Mouse (Mus musculus): ENCODE results near the gene Slc17a2. TPM values are rescaled to one million over a fixed set of nuclear protein-coding genes. Genes with fewer than 3 reads are reported as not detected.
"Not testable (repeated sequence)": the region's sequence is repeated elsewhere in the genome, so short reads cannot be mapped to it uniquely, and the experiment has no call there.

Slc17a2 gene
- polyA plus RNA-seq, 1 experiment from 2014 or later, result 1.5 TPM

DNA sequence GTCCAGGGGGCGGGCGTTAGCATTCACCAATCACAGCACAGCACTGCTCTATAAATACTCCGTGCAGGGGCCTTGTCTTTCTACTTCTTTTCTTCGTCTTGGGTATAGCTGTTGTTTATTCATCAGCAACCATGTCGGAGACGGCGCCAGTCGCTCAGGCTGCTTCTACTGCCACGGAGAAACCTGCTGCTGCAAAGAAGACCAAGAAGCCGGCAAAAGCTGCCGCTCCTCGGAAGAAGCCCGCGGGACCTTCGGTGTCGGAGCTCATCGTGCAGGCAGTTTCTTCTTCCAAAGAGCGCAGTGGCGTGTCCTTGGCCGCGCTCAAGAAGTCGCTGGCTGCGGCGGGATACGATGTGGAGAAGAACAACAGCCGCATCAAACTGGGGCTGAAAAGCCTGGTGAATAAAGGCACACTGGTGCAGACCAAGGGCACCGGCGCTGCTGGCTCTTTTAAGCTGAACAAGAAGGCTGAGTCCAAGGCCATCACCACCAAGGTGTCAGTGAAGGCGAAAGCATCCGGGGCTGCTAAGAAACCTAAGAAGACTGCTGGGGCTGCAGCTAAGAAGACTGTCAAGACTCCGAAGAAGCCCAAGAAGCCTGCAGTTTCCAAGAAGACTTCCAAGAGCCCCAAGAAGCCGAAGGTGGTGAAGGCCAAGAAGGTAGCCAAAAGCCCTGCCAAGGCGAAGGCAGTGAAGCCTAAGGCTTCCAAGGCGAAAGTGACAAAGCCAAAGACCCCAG is 43.0 kb upstream of the Slc17a2 start, which contains the start of gene Hist1h1a:
Gene Hist1h1a, plus strand, starts transcription at position 81 of the 738 bp plus-strand sequence.
- Histone ChIP-seq H3K4me2 (peak within 1 kb of the TSS; percentile 87), H3K36me3 (replicated peaks) (no peaks in the 10 kb centered on the region), H3K27ac (replicated peaks) (peak within 1 kb of the TSS; percentile 99), H3K9ac (peak within 1 kb of the TSS; percentile 74), H3K9me3 (replicated peaks) (no peaks in the 10 kb centered on the region), H3K27me3 (no peaks in the 10 kb centered on the region), H3K4me3 (replicated peaks) (peak within 1 kb of the TSS; percentile 61), H3K4me1 (replicated peaks) (peaks cover 50% of the 10 kb centered on the region)
- WGBS (ENCODE audit: insufficient replicate concordance), result 2% methylated on average over 34 of the region's 34 CpGs
- ATAC-seq (ENCODE audit: insufficient read depth), result peak; percentile 34

GRCm38 (mm10) chr13:23764324-23765171 is 42.2 kb upstream of the Slc17a2 start:
- peak overlapping the region; percentile 87 for H3K4me2 ChIP-seq
- H3K9me3 ChIP-seq (replicated peaks), result no peaks in the 10 kb centered on the region
- ATAC-seq (ENCODE audit: insufficient read depth), result no peak
- 22% methylated on average over 12 of the region's 12 CpGs for WGBS (ENCODE audit: insufficient replicate concordance)
- no peaks in the 10 kb centered on the region for H3K27me3 ChIP-seq
- peak overlapping the region; percentile 99 for H3K27ac ChIP-seq (replicated peaks)
- peak overlapping the region; percentile 61 for H3K4me3 ChIP-seq (replicated peaks)
- H3K4me1 ChIP-seq (replicated peaks), result peaks cover 42% of the 10 kb centered on the region
- no peaks in the 10 kb centered on the region for H3K36me3 ChIP-seq (replicated peaks)
- peak overlapping the region; percentile 74 for H3K9ac ChIP-seq

- peak overlapping the region; percentile 99 for H3K27ac ChIP-seq (replicated peaks)
- H3K4me3 ChIP-seq (replicated peaks), result peak overlapping the region; percentile 61
- no peaks in the 10 kb centered on the region for H3K36me3 ChIP-seq (replicated peaks)
- peaks cover 38% of the 10 kb centered on the region for H3K4me1 ChIP-seq (replicated peaks)
- H3K4me2 ChIP-seq, result peak overlapping the region; percentile 87
- H3K9me3 ChIP-seq (replicated peaks), result no peaks in the 10 kb centered on the region
- H3K9ac ChIP-seq, result peak overlapping the region; percentile 74
- no peaks in the 10 kb centered on the region for H3K27me3 ChIP-seq
- no peak for ATAC-seq (ENCODE audit: insufficient read depth)
- WGBS (ENCODE audit: insufficient replicate concordance), result 12% methylated on average over 1 of the region's 1 CpGs
Observed at GRCm38 (mm10) chr13:23765172-23765513, 41.6 kb upstream of the Slc17a2 start.

DNA sequence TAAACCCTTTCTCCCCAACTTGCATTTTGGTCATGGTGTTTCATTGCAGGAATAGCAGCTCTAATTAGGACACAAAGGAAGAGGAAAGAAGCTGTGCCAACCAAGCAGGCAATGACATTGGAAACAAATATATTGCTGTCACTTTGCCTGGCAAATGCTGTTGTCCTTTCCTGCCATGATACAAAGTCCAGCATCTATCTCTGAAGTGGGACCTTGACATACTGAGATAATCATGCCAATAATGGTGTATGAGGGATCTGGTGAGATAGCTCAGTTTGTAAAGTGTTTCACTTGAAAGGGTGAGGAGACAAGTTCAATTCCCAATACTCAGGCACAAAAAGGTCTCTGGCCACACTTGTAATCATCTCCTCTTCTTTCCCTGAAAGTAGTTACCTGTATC is 40.0 kb upstream of the Slc17a2 start:
- H3K27ac ChIP-seq (replicated peaks), result no peak overlapping the region
- H3K4me2 ChIP-seq, result no peak overlapping the region
- H3K9me3 ChIP-seq (replicated peaks), result no peaks in the 10 kb centered on the region
- H3K36me3 ChIP-seq (replicated peaks), result no peaks in the 10 kb centered on the region
- no peak for ATAC-seq (ENCODE audit: insufficient read depth)
- peaks cover 32% of the 10 kb centered on the region for H3K4me1 ChIP-seq (replicated peaks)
- H3K9ac ChIP-seq, result no peak overlapping the region
- H3K27me3 ChIP-seq, result no peaks in the 10 kb centered on the region
- H3K4me3 ChIP-seq (replicated peaks), result no peak overlapping the region

GRCm38 (mm10) chr13:23768834-23769397 is 37.9 kb upstream of the Slc17a2 start:
- H3K4me3 ChIP-seq (replicated peaks), result no peak overlapping the region
- no peak overlapping the region for H3K27ac ChIP-seq (replicated peaks)
- WGBS (ENCODE audit: insufficient replicate concordance), result 29% methylated on average over 5 of the region's 5 CpGs
- no peak overlapping the region for H3K9ac ChIP-seq
- H3K27me3 ChIP-seq, result no peaks in the 10 kb centered on the region
- no peak for ATAC-seq (ENCODE audit: insufficient read depth)
- no peaks in the 10 kb centered on the region for H3K36me3 ChIP-seq (replicated peaks)
- H3K4me2 ChIP-seq, result no peak overlapping the region
- peaks cover 39% of the 10 kb centered on the region for H3K4me1 ChIP-seq (replicated peaks)
- H3K9me3 ChIP-seq (replicated peaks), result no peaks in the 10 kb centered on the region

DNA sequence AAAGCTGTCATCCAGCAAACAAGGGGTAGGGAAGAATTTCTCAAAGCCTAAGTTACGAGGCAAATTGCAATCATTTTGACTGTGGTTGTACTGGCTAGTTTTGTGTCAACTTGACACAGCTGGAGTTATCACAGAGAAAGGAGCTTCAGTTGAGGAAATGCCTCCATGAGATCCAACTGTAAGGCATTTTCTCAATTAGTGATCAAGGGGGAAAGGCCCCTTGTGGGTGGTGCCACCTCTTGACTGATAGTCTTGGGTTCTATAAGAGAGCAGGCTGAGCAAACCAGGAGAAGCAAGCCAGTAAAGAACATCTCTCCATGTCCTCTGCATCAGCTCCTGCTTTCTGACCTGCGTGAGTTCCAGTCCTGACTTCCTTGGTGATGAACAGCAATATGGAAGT is 37.2 kb upstream of the Slc17a2 start, which contains the start of gene Trim38:
Gene Trim38, plus strand, starts transcription at position 301 of the 400 bp plus-strand sequence.
- not testable (repeated sequence) for H3K27ac ChIP-seq (replicated peaks); H3K36me3 ChIP-seq (replicated peaks); H3K27me3 ChIP-seq; H3K4me2 ChIP-seq; H3K9ac ChIP-seq; H3K4me3 ChIP-seq (replicated peaks); ATAC-seq (ENCODE audit: insufficient read depth); H3K9me3 ChIP-seq (replicated peaks)
- H3K4me1 ChIP-seq (replicated peaks), result peaks cover 32% of the 10 kb centered on the region
- WGBS (ENCODE audit: insufficient replicate concordance), result 60% methylated on average over 2 of the region's 2 CpGs

GRCm38 (mm10) chr13:23772561-23773313 is 34.1 kb upstream of the Slc17a2 start:
- Histone ChIP-seq H3K4me3 (replicated peaks) (peak overlapping the region; percentile 41), H3K9ac (peak overlapping the region; percentile 42; the same call in 1 of the 2 replicates), H3K27me3 (no peaks in the 10 kb centered on the region), H3K36me3 (replicated peaks) (no peaks in the 10 kb centered on the region), H3K4me1 (replicated peaks) (peaks cover 37% of the 10 kb centered on the region), H3K4me2 (peak overlapping the region; percentile 64), H3K9me3 (replicated peaks) (no peaks in the 10 kb centered on the region), H3K27ac (replicated peaks) (peak overlapping the region; percentile 48)
- peak; percentile 93 for ATAC-seq (ENCODE audit: insufficient read depth)
- 17% methylated on average over 21 of the region's 21 CpGs for WGBS (ENCODE audit: insufficient replicate concordance)

GRCm38 (mm10) chr13:23778339-23778738 is 28.5 kb upstream of the Slc17a2 start:
- Histone ChIP-seq H3K9me3 (replicated peaks) (no peaks in the 10 kb centered on the region), H3K4me3 (replicated peaks) (no peak overlapping the region), H3K27ac (replicated peaks) (no peak overlapping the region), H3K4me2 (no peak overlapping the region), H3K9ac (no peak overlapping the region), H3K36me3 (replicated peaks) (no peaks in the 10 kb centered on the region), H3K27me3 (no peaks in the 10 kb centered on the region), H3K4me1 (replicated peaks) (peaks cover 30% of the 10 kb centered on the region)
- WGBS (ENCODE audit: insufficient replicate concordance), result 73% methylated on average over 7 of the region's 7 CpGs
- 0 out of 2 replicates have a peak, but pooled peaks have one; percentile 34 for ATAC-seq (ENCODE audit: insufficient read depth)

- Histone ChIP-seq H3K27me3 (no peaks in the 10 kb centered on the region), H3K36me3 (replicated peaks) (no peaks in the 10 kb centered on the region), H3K4me2 (no peak overlapping the region), H3K9ac (no peak overlapping the region), H3K9me3 (replicated peaks) (no peaks in the 10 kb centered on the region), H3K27ac (replicated peaks) (no peak overlapping the region), H3K4me1 (replicated peaks) (peaks cover 24% of the 10 kb centered on the region), H3K4me3 (replicated peaks) (no peak overlapping the region)
- 44% methylated on average over 4 of the region's 4 CpGs for WGBS (ENCODE audit: insufficient replicate concordance)
- ATAC-seq (ENCODE audit: insufficient read depth), result no peak
Observed at GRCm38 (mm10) chr13:23779025-23779424, 27.8 kb upstream of the Slc17a2 start.

DNA sequence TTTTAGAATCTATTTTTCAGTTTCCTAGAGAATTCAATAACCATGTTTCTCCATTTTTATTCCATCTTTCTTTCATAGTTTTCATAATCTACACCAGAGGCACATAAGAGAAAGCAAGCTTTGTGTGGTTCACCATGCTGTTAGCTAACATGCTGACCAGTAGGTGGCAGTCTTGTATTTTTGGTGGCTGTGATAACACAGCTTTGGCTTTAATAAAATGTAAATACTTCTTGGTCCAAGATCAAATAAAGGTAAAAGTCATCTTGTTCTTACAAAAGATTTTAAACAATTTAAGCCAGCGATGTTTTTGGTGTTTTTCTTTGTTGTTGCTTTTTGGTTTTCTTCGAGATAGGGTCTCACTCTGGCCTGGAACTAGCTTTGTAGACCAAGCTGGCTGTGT is 14.3 kb upstream of the Slc17a2 start:
- H3K27ac ChIP-seq (replicated peaks), result no peak overlapping the region
- no peaks in the 10 kb centered on the region for H3K27me3 ChIP-seq
- H3K36me3 ChIP-seq (replicated peaks), result no peaks in the 10 kb centered on the region
- no peak overlapping the region for H3K4me3 ChIP-seq (replicated peaks)
- no peaks in the 10 kb centered on the region for H3K4me1 ChIP-seq (replicated peaks)
- no peak overlapping the region for H3K4me2 ChIP-seq
- ATAC-seq (ENCODE audit: insufficient read depth), result no peak
- WGBS (ENCODE audit: insufficient replicate concordance), result 37% methylated on average over 2 of the region's 2 CpGs
- no peak overlapping the region for H3K9ac ChIP-seq
- no peaks in the 10 kb centered on the region for H3K9me3 ChIP-seq (replicated peaks)

Data from liver, embryonic 15.5 days (tissue).